Mouse (Mus musculus): Measurements from ENCODE around the gene Lingo1. TPM values are rescaled to one million over a fixed set of nuclear protein-coding genes. Genes with fewer than 3 reads are reported as not detected.

Gene Lingo1
- polyA plus RNA-seq, 1 experiment, result 6.7 TPM

GRCm38 (mm10) chr9:56762106-56762562, 34.1 kb downstream of the Lingo1 start:
- no peak overlapping the region for H3K4me3 ChIP-seq (ENCODE audit: extremely low read depth, insufficient read depth, insufficient read length)
- no peaks in the 10 kb centered on the region for H3K27me3 ChIP-seq (ENCODE audit: control insufficient read depth, insufficient read depth, low read length)
- no peak for DNase-seq (ENCODE audit: low read depth in 1 of 2, low spot score in 2 of 2)
- TF ChIP-seq POLR2A (IDR thresholded peaks at IDR 0.05; ENCODE audit: low read depth, low read length) (no peak), CTCF (IDR thresholded peaks at IDR 0.05; ENCODE audit: extremely low read depth, insufficient read depth, insufficient read length, insufficient replicate concordance) (no peak)
- no peaks in the 10 kb centered on the region for H3K4me1 ChIP-seq (ENCODE audit: control insufficient read depth, insufficient read depth, insufficient read length)
- H3K36me3 ChIP-seq (ENCODE audit: control insufficient read depth, insufficient read depth, low read length), result no peaks in the 10 kb centered on the region
- H3K27ac ChIP-seq (ENCODE audit: insufficient read depth, low read length), result no peak overlapping the region
- WGBS, result 81% methylated on average over 9 of the region's 9 CpGs

DNA sequence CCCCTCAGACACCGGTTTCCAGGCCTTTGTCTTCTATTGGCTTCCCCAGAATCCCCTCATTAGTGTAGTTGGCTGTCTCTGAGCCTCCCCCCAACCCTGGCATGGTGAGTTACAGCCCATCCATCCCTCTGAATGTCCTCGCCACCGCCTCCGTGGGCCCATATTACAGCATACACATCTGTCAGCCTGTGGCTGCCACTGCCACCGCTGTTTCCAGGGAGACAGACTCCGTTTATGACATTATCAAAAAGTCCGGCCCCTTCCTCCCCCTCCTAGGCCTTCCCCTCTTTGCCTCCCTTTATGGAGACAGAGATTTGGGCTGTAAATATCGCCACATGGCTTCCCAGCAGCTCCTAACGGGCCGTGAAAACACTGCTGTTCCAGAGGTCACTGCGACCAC, 38.5 kb downstream of the Lingo1 start:
- WGBS, result 32% methylated on average over 11 of the region's 11 CpGs
- no peak for DNase-seq (ENCODE audit: low read depth in 1 of 2, low spot score in 2 of 2)
- Histone ChIP-seq H3K4me3 (ENCODE audit: extremely low read depth, insufficient read depth, insufficient read length) (no peak overlapping the region), H3K27me3 (ENCODE audit: control insufficient read depth, insufficient read depth, low read length) (no peaks in the 10 kb centered on the region), H3K36me3 (ENCODE audit: control insufficient read depth, insufficient read depth, low read length) (no peaks in the 10 kb centered on the region), H3K4me1 (ENCODE audit: control insufficient read depth, insufficient read depth, insufficient read length) (no peaks in the 10 kb centered on the region), H3K27ac (ENCODE audit: insufficient read depth, low read length) (no peak overlapping the region)
- TF ChIP-seq POLR2A (IDR thresholded peaks at IDR 0.05; ENCODE audit: low read depth, low read length) (no peak), CTCF (IDR thresholded peaks at IDR 0.05; ENCODE audit: extremely low read depth, insufficient read depth, insufficient read length, insufficient replicate concordance) (no peak)

GRCm38 (mm10) chr9:56755119-56755518, 41.1 kb downstream of the Lingo1 start:
- H3K27me3 ChIP-seq (ENCODE audit: control insufficient read depth, insufficient read depth, low read length), result no peaks in the 10 kb centered on the region
- DNase-seq (ENCODE audit: low read depth in 1 of 2, low spot score in 2 of 2), result no peak
- 79% methylated on average over 5 of the region's 5 CpGs for WGBS
- TF ChIP-seq POLR2A (IDR thresholded peaks at IDR 0.05; ENCODE audit: low read depth, low read length) (no peak), CTCF (IDR thresholded peaks at IDR 0.05; ENCODE audit: extremely low read depth, insufficient read depth, insufficient read length, insufficient replicate concordance) (no peak)
- no peak overlapping the region for H3K4me3 ChIP-seq (ENCODE audit: extremely low read depth, insufficient read depth, insufficient read length)
- no peaks in the 10 kb centered on the region for H3K36me3 ChIP-seq (ENCODE audit: control insufficient read depth, insufficient read depth, low read length)
- no peaks in the 10 kb centered on the region for H3K4me1 ChIP-seq (ENCODE audit: control insufficient read depth, insufficient read depth, insufficient read length)
- H3K27ac ChIP-seq (ENCODE audit: insufficient read depth, low read length), result no peak overlapping the region

DNA sequence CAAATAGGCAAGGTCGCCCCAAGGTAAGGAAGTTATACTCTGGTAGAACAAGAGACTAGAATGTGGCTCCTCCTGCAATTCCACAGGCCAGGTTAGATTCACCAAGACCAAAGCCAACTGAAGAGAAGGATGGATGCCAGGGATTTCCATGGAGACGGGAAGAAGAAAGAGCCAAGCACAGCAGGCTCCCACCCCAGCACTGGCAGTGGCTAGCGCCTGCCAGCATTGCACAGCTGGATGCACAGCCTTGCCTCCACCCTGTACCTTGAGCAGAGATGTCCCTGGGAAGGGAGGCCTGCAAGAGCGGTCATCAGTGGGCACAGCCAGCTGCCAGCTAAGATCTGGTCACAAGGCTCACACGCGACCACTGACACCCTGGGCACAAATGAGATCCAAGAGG, 42.9 kb downstream of the Lingo1 start:
- DNase-seq (ENCODE audit: low read depth in 1 of 2, low spot score in 2 of 2), result no peak
- H3K36me3 ChIP-seq (ENCODE audit: control insufficient read depth, insufficient read depth, low read length), result no peaks in the 10 kb centered on the region
- TF ChIP-seq CTCF (IDR thresholded peaks at IDR 0.05; ENCODE audit: extremely low read depth, insufficient read depth, insufficient read length, insufficient replicate concordance), result no peak
- no peak for TF ChIP-seq POLR2A (IDR thresholded peaks at IDR 0.05; ENCODE audit: low read depth, low read length)
- no peak overlapping the region for H3K27ac ChIP-seq (ENCODE audit: insufficient read depth, low read length)
- no peaks in the 10 kb centered on the region for H3K27me3 ChIP-seq (ENCODE audit: control insufficient read depth, insufficient read depth, low read length)
- H3K4me3 ChIP-seq (ENCODE audit: extremely low read depth, insufficient read depth, insufficient read length), result no peak overlapping the region
- 85% methylated on average over 6 of the region's 6 CpGs for WGBS
- no peaks in the 10 kb centered on the region for H3K4me1 ChIP-seq (ENCODE audit: control insufficient read depth, insufficient read depth, insufficient read length)

GRCm38 (mm10) chr9:56748056-56748455, 48.2 kb downstream of the Lingo1 start:
- Histone ChIP-seq H3K36me3 (ENCODE audit: control insufficient read depth, insufficient read depth, low read length) (no peaks in the 10 kb centered on the region), H3K27me3 (ENCODE audit: control insufficient read depth, insufficient read depth, low read length) (no peaks in the 10 kb centered on the region), H3K4me3 (ENCODE audit: extremely low read depth, insufficient read depth, insufficient read length) (no peak overlapping the region), H3K27ac (ENCODE audit: insufficient read depth, low read length) (no peak overlapping the region), H3K4me1 (ENCODE audit: control insufficient read depth, insufficient read depth, insufficient read length) (no peaks in the 10 kb centered on the region)
- no peak for TF ChIP-seq POLR2A (IDR thresholded peaks at IDR 0.05; ENCODE audit: low read depth, low read length)
- TF ChIP-seq CTCF (IDR thresholded peaks at IDR 0.05; ENCODE audit: extremely low read depth, insufficient read depth, insufficient read length, insufficient replicate concordance), result no peak
- 84% methylated on average over 5 of the region's 5 CpGs for WGBS
- DNase-seq (ENCODE audit: low read depth in 1 of 2, low spot score in 2 of 2), result no peak

DNA sequence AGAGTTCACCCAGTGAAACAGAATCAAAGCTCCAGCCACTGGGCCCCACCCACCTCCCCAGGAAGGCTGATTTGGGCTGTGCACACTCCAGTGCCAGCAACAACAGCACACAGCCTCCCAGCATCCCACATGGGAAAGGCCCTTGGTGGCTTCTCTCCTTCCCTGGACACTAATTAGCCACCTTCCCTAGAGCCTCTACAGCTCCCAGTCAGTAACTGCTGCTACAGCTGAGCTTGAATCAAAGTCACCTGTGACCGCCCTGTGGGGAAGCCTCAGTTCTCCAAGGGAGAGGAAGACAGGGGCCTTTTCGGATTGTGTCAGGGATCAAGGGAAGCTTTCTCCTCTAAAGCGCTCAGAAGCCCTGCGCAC, 49.4 kb downstream of the Lingo1 start:
- TF ChIP-seq CTCF (IDR thresholded peaks at IDR 0.05; ENCODE audit: extremely low read depth, insufficient read depth, insufficient read length, insufficient replicate concordance), result no peak
- TF ChIP-seq POLR2A (IDR thresholded peaks at IDR 0.05; ENCODE audit: low read depth, low read length), result no peak
- no peak for DNase-seq (ENCODE audit: low read depth in 1 of 2, low spot score in 2 of 2)
- H3K36me3 ChIP-seq (ENCODE audit: control insufficient read depth, insufficient read depth, low read length), result no peaks in the 10 kb centered on the region
- 89% methylated on average over 4 of the region's 4 CpGs for WGBS
- no peaks in the 10 kb centered on the region for H3K27me3 ChIP-seq (ENCODE audit: control insufficient read depth, insufficient read depth, low read length)
- H3K4me3 ChIP-seq (ENCODE audit: extremely low read depth, insufficient read depth, insufficient read length), result no peak overlapping the region
- H3K27ac ChIP-seq (ENCODE audit: insufficient read depth, low read length), result no peak overlapping the region
- H3K4me1 ChIP-seq (ENCODE audit: control insufficient read depth, insufficient read depth, insufficient read length), result no peaks in the 10 kb centered on the region

DNA sequence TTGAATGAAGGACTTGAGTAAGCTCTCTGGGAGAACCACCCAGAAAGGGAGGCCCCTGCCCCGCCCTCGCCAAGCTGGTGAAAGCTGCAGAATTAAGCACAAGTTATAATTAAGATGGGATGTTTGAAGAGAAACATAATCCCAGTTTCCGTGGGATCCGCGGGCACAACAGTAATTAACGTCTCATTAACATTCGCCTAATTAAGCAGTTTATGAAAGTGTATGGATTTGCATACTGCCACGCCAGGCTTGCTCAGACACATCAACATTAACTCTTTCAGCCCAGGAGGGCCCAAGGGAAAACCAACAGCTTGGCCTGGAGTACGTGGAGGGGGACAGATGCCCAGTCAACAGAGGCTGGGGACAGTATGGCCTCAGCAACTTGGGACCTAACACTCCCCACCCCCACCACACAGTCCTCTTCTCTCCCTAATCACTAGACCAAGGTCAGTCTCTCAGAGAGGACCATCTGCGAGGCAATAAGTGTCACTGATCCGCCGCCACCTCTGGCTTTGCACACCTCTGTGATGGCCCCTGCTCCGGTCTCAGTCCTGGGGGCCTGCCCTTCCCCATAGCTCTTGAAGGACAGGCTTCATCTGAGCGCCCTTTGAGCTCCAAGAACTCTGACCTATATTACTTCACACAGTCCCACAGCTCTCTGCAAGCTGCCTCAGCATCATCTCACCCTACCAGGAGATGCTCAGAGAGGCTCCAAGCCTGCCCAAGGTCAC, 49.9 kb downstream of the Lingo1 start:
- 87% methylated on average over 14 of the region's 14 CpGs for WGBS
- no peaks in the 10 kb centered on the region for H3K4me1 ChIP-seq (ENCODE audit: control insufficient read depth, insufficient read depth, insufficient read length)
- no peak overlapping the region for H3K27ac ChIP-seq (ENCODE audit: insufficient read depth, low read length)
- no peak for TF ChIP-seq CTCF (IDR thresholded peaks at IDR 0.05; ENCODE audit: extremely low read depth, insufficient read depth, insufficient read length, insufficient replicate concordance)
- no peak for TF ChIP-seq POLR2A (IDR thresholded peaks at IDR 0.05; ENCODE audit: low read depth, low read length)
- no peaks in the 10 kb centered on the region for H3K36me3 ChIP-seq (ENCODE audit: control insufficient read depth, insufficient read depth, low read length)
- no peaks in the 10 kb centered on the region for H3K27me3 ChIP-seq (ENCODE audit: control insufficient read depth, insufficient read depth, low read length)
- no peak overlapping the region for H3K4me3 ChIP-seq (ENCODE audit: extremely low read depth, insufficient read depth, insufficient read length)
- no peak for DNase-seq (ENCODE audit: low read depth in 1 of 2, low spot score in 2 of 2)

Measured in spleen, adult 2 months (tissue).